Mouse (Mus musculus) layer of hippocampus, postnatal 14 days (tissue): Measurements from ENCODE around the gene Dnajc8. TPM values are rescaled to one million over a fixed set of nuclear protein-coding genes. Genes with fewer than 3 reads are reported as not detected.
"Not testable (repeated sequence)": the region's sequence is repeated elsewhere in the genome, so short reads cannot be mapped to it uniquely, and the experiment has no call there.

Source experiments
- DNase-seq, 2 experiments: peaks; one replicate each; pipeline ENCODE4 v3.0.0; 2021 to 2022; ENCODE audit warnings: low spot score in 2 of 2, mixed read lengths in 1 of 2
- total RNA-seq, 2 experiments: library from RNA; stranded (reverse); gene quantifications; 2 replicates each; pipeline ENCODE4 v1.2.3; 2021

Gene Dnajc8
- total RNA-seq, 2 experiments from 2014 or later, result 83.2 to 84.5 TPM

DNA sequence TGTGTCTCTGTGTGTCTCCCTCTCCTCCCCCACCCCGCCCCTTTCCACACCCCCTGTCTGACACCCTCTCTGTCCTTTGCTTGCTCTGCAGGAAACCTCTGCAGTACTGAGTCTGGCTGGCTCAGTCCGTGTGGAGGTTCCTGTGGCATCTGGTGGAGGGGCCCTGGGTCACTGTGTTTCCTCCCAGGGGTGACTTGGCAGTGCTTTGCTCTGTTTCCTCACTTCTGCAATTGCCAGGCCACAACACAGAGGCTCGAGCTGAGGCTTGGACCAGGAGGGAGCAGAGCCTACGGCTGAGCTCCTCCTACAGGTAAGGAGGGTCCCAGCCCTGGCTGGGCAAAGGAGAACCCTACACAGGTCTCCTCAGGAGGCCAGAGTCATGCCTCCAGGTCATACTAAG is 28.6 kb downstream of the Dnajc8 start, which contains the start of gene Ptafr:
TSS of gene Ptafr (plus strand) at position 103 of the 400 bp plus-strand sequence.
- peak in 1 of 2 experiments; percentile 30 for DNase-seq

DNA sequence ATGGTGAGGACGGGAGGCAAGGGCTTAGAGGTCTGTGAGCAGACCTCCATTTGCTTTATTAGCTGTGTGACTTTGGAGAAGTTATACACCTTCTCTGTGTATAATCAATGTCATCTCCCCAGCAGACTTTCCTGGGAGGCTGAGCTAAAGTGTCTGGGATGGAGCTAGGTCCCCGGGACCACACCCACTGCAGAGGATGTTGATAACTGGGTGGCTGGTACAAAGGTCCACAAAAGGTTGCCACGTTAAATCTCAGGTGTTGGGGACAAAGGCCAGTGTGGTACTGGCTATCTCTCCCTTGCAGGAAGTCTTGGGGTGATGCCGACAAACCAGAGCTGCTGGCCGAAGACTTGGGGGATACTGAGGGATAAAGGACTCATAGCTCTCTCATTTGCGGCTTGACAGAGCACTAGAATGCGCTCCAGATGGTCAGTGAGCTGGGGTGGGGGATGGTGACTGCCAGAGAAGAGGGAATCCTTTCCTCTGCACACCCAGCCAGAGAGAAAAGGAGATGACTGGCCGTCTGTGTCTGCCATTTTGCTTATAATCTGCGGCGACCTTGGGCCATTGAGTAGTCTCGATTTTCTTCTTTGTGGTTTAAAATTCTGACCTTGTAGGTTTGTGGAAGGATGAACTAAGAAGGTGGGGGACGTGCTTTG is 29.9 kb downstream of the Dnajc8 start:
- peak in 1 of 2 experiments; percentile 28 for DNase-seq

DNA sequence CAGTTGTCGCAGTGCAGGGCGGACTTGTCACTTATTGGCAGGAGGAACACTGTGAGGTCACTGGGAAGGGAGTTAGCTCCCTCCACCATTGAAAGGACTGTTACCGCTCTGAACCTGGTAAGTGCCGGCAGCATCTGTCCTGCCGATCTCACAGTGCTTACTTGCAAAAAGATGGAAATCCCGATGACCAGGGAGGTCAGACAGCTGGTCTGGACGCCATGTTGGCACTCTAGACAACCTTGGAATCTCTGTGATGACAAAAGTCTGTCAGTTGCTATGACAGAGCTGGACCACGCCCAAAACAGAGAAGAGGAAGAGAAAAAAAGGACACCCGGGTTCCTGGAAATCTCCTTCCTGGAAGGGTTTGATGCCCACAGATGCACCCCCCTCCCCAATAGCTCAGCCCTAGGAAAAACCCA is 32.0 kb downstream of the Dnajc8 start:
- DNase-seq, result peak in 1 of 2 experiments; percentile 14

- DNase-seq, result no peak
Observed at GRCm38 (mm10) chr4:132569115-132569514, 33.8 kb downstream of the Dnajc8 start.

- DNase-seq, result no peak
Observed at GRCm38 (mm10) chr4:132571190-132571589, 35.8 kb downstream of the Dnajc8 start.

DNA sequence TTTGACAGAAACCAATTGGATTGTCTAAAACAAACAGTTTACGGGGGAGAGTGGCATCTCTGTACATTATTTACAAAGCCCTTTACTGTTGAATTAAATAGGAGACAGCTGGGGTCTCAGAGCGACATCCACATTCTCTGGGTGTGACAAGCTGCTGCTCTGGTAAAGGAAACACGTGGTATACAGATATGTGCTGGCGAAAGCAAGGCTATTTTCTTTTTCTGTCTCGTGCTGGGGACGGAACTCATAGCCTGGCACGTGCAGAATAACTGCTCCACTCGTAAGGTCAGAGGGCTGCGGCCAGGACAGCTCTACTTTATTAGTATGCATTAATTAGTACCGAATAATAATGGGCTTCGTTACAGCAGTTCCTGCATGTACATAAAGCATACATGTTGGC is 38.0 kb downstream of the Dnajc8 start:
- peak in 1 of 2 experiments; percentile 12 for DNase-seq

GRCm38 (mm10) chr4:132574809-132575347 is 39.5 kb downstream of the Dnajc8 start:
- no peak for DNase-seq

- no peak for DNase-seq
Observed at GRCm38 (mm10) chr4:132583781-132584180, 48.4 kb downstream of the Dnajc8 start.

GRCm38 (mm10) chr4:132584975-132585374 is 49.6 kb downstream of the Dnajc8 start:
- no peak for DNase-seq

DNA sequence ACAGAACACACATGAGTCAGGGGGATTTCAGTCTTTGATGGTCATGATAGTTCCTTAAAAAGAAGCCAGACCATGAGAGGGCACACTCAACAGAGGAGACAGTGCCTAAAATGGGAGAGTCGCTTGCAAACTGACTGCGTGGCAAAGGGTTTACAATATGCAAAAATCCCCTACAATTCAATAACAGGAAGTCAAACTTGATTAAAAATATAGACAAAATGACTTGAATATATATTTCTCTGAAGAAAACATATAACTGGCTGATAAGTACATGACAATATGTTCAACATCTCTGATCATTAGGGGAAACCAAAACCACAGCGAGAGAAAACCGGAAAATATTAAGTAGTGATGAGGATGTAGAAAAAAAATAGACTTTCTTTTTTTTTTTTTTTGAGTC is 50.9 kb downstream of the Dnajc8 start:
- no peak for DNase-seq

GRCm38 (mm10) chr4:132588512-132588911 is 53.2 kb downstream of the Dnajc8 start:
- DNase-seq, result no peak

DNA sequence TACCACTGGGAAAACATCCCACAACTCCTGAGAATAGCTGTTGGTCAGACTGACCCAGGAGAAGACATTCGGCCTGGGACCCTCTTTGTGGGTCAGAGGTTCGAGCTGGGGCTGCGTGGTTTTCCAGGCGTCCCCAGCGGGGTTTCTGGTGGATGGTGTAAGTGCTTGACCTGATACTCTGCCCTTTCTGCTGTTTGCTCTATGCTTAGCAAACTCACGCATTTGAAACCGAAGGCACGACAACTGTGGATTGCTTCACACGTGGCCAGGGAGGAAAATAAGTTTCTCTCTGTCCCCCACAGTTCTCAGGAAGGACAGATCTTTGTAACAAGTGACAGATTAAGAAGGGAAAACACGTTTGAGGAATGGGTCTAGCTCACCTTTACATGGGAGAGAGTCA is 55.3 kb downstream of the Dnajc8 start:
- no peak for DNase-seq

- DNase-seq, result peak in 1 of 2 experiments; percentile 20
Observed at GRCm38 (mm10) chr4:132592958-132593357, 57.6 kb downstream of the Dnajc8 start.

GRCm38 (mm10) chr4:132594191-132594590 is 58.8 kb downstream of the Dnajc8 start:
- DNase-seq, result no peak

GRCm38 (mm10) chr4:132598861-132599260 is 63.5 kb downstream of the Dnajc8 start:
- no peak for DNase-seq

GRCm38 (mm10) chr4:132599764-132600163 is 64.4 kb downstream of the Dnajc8 start:
- no peak for DNase-seq

DNA sequence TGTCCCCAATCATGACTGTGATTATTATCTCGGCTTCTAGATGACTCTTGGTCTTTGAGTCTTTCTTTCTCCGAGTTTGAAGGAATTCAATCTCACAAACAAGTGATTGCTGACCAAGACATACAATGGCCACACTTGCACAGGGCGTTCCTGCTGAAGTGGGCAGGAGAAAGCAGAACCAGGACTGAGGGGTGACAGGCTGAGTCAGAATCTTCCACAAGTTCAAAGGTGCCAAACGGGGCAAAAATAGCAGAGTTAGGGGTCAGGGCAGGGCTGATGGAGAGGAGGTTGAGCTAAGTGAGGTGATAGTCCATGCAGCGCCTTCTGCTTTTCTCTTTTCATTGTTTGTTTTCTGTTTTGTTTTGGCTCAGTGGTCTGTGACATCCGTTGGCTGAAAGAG is 65.1 kb downstream of the Dnajc8 start:
- DNase-seq, result no peak

- not testable (repeated sequence) for DNase-seq
Observed at GRCm38 (mm10) chr4:132601242-132601641, 65.9 kb downstream of the Dnajc8 start.

Other genes starting within 250 kb of the Dnajc8 start
- gene Rab42, start 232.2 kb upstream of the Dnajc8 start, total RNA-seq, result 1 to 10 TPM in 1 of 2 experiments, under 1 TPM in 1; 0.72 to 1.5 TPM
- 10 to 100 TPM; 19.3 to 22.3 TPM for gene Trnau1ap, start 206.0 kb upstream of the Dnajc8 start, total RNA-seq
- gene Rcc1, start 181.9 kb upstream of the Dnajc8 start, total RNA-seq, result 10 to 100 TPM; 12.5 to 13.0 TPM
- gene Phactr4, start 113.1 kb upstream of the Dnajc8 start, total RNA-seq, result 10 to 100 TPM in 1 of 2 experiments, 1 to 10 TPM in 1; 9.3 to 10.5 TPM
- 1 to 10 TPM; 6.6 to 7.9 TPM for gene Med18, start 71.6 kb upstream of the Dnajc8 start, total RNA-seq
- gene Sesn2, start 25.0 kb upstream of the Dnajc8 start, total RNA-seq, result 10 to 100 TPM; 14.3 to 17.9 TPM
- gene Atpif1, start 1.9 kb upstream of the Dnajc8 start, total RNA-seq, result 100 to 1,000 TPM; 584 to 591 TPM
- gene Ptafr, start 28.5 kb downstream of the Dnajc8 start, total RNA-seq, result 1 to 10 TPM; 1.4 TPM
- gene Eya3, start 103.4 kb downstream of the Dnajc8 start, total RNA-seq, result 10 to 100 TPM; 21.2 to 25.8 TPM
- gene Xkr8, start 197.0 kb downstream of the Dnajc8 start, total RNA-seq, result 1 to 10 TPM; 1.7 to 2.3 TPM
- gene Smpdl3b, start 221.7 kb downstream of the Dnajc8 start, total RNA-seq, result 1 to 10 TPM; 1.0 to 1.2 TPM
- gene Rpa2, start 232.8 kb downstream of the Dnajc8 start, total RNA-seq, result 10 to 100 TPM; 11.6 to 13.4 TPM